Mouse (Mus musculus) liver, embryonic 13.5 days (tissue): ENCODE data around the gene Psmb11. TPM values are rescaled to one million over a fixed set of nuclear protein-coding genes. Genes with fewer than 3 reads are reported as not detected.

Source experiments
- ATAC-seq: fragments of 200-750 bp; cut with Nextera tagmentation; 2 replicates; pipeline ENCODE4 v1.8.0; 2017; ENCODE audit warnings: low read depth, mild to moderate bottlenecking, moderate number of reproducible peaks, moderate library complexity
- DNase-seq: peaks from one replicate; pipeline ENCODE4 v3.0.0; 2022
- H3K27ac ChIP-seq: fragments of 300-500 bp; sonication (generic); 2 replicates; pipeline ENCODE4 v1.5.1; 2015; ENCODE audit warnings: moderate library complexity, mild to moderate bottlenecking, inconsistent platforms
- H3K27me3 ChIP-seq: fragments of 300-500 bp; sonication (generic); 2 replicates; pipeline ENCODE4 v1.6.1; 2015; ENCODE audit warnings: mild to moderate bottlenecking, inconsistent platforms
- H3K36me3 ChIP-seq: fragments of 300-500 bp; sonication (generic); 2 replicates; pipeline ENCODE4 v1.6.1; 2015; ENCODE audit warnings: mild to moderate bottlenecking, inconsistent platforms
- H3K4me1 ChIP-seq: fragments of 300-500 bp; sonication (generic); replicated peaks from 2 replicates; pipeline ENCODE4 v1.6.1; 2015; ENCODE audit warnings: inconsistent platforms
- H3K4me2 ChIP-seq: fragments of 300-500 bp; sonication (generic); 2 replicates; pipeline ENCODE4 v1.6.1; 2015; ENCODE audit warnings: inconsistent platforms, mild to moderate bottlenecking, moderate library complexity
- H3K4me3 ChIP-seq: fragments of 300-500 bp; sonication (generic); replicated peaks from 2 replicates; pipeline ENCODE4 v1.5.1; 2015; ENCODE audit warnings: mild to moderate bottlenecking, inconsistent platforms
- H3K9ac ChIP-seq: fragments of 300-500 bp; sonication (generic); 2 replicates; pipeline ENCODE4 v1.6.1; 2015; ENCODE audit warnings: mild to moderate bottlenecking, inconsistent platforms
- H3K9me3 ChIP-seq: fragments of 300-500 bp; sonication (generic); replicated peaks from 2 replicates; pipeline ENCODE4 v1.6.1; 2016; ENCODE audit warnings: inconsistent platforms
- WGBS: fragments of 180-500 bp; shearing (Covaris S2); methylation state at CpG from one replicate; pipeline ENCODE4 v1.1.7; 2015; ENCODE audit not compliant: insufficient replicate concordance; 5-methylcytosine and 5-hydroxymethylcytosine counted together
- polyA plus RNA-seq: library from polyadenylated mRNA; unstranded; fragments of >200 nt; fragmentation: Nextera tagmentation; extraction: Ambion mirVana; gene quantifications from 2 replicates; pipeline ENCODE4 v1.2.1, GENCODE M21; 2015

Gene Psmb11
- polyA plus RNA-seq, 1 experiment from 2014 or later = not detected

DNA sequence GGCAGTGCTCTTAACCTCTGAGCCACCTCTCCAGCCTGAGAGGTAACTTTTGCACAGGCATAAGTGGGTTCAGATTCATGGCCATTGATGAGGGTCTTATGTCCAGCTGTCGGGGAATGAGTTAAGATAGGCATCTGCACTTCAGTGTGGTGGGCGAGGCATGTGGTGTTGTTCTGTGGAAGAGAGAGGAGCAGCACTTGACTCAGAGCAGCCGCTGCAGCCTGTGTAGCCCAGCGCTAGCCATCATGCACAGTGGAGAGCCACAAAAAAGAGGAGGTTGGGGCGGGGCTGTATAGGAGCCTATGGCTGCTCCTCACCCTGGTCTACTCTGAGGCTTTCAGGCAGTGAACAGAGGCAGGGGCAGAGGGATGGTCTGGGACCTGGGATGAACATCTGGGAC lies 6.9 kb downstream of the Psmb11 start:
- H3K36me3 ChIP-seq = peaks cover 11% of the 10 kb centered on the region
- H3K4me3 ChIP-seq = no peak overlapping the region
- no peak for DNase-seq
- no peak for ATAC-seq
- peaks cover 28% of the 10 kb centered on the region for H3K27me3 ChIP-seq
- H3K27ac ChIP-seq = no peak overlapping the region
- no peak overlapping the region for H3K4me2 ChIP-seq
- H3K9me3 ChIP-seq = no peaks in the 10 kb centered on the region
- H3K9ac ChIP-seq = no peak overlapping the region
- 53% methylated on average over 5 of the region's 5 CpGs for WGBS
- peaks cover 8% of the 10 kb centered on the region for H3K4me1 ChIP-seq

DNA sequence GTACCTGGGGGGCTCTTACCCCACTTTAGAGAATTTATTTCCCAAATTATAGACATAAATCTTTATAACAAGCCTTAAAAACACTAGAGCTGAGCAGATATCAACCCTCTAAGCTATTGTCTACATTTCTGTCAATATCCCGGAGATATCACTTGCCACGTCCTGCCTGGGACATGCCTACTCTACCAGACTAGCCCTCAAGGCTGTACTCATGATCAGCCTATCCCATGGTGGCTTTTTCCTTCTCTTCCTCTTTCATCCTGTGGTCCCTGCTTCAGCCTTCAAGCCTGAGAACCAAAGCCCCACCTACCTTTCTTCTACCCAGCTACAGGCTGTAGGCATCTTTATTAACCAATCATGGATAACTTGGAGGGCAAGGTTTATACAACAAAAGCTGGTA lies 8.6 kb downstream of the Psmb11 start:
- H3K4me1 ChIP-seq = no peaks in the 10 kb centered on the region; the same call in 1 of the 2 replicates

DNA sequence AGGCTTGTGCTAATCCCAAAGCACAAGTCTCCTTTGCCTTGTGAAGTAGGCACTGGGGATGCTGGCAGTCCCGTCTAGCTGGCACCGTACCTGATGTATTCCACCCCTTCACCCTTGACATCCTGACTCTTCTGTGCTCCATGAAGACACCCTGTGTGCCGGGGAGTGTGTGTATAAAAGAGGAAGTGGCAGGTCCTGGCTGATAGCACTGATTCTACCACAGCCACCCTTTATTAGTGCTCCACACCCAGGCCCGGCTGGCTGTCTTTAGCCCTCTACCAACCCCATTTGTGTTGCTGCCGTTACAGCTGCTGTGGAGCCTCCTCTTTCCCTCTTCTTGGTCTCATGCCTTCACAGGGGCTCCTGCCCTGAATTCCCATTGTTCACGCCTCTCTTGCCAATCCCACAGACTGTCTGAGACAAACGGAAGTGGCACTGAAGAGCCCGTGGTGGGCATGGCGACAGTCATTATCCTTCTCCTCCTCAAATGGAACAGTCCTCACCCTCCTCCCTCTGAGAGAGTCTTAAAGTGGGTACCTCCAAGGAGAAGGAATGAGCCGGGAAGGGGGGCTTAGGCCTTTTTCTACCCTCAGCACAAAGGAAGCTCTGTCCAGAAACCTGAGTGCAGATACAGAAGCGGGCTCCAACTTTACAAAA lies 9.5 kb downstream of the Psmb11 start:
- Histone ChIP-seq H3K4me3 (no peak overlapping the region), H3K36me3 (peaks cover 17% of the 10 kb centered on the region), H3K4me1 (no peaks in the 10 kb centered on the region; the same call in 1 of the 2 replicates), H3K4me2 (no peak overlapping the region), H3K27ac (no peak overlapping the region), H3K9ac (no peak overlapping the region), H3K27me3 (peaks cover 17% of the 10 kb centered on the region), H3K9me3 (no peaks in the 10 kb centered on the region)
- no peak for DNase-seq
- ATAC-seq = no peak
- 53% methylated on average over 11 of the region's 11 CpGs for WGBS

More for the DNA sequence above, 8.6 kb downstream of the Psmb11 start:
- no peak overlapping the region for H3K9ac ChIP-seq
- 75% methylated on average over 2 of the region's 2 CpGs for WGBS
- peaks cover 26% of the 10 kb centered on the region for H3K27me3 ChIP-seq
- H3K36me3 ChIP-seq = peaks cover 17% of the 10 kb centered on the region
- no peak overlapping the region for H3K27ac ChIP-seq
- DNase-seq (no peak), ATAC-seq (no peak)
- no peak overlapping the region for H3K4me2 ChIP-seq
- no peak overlapping the region for H3K4me3 ChIP-seq
- H3K9me3 ChIP-seq = no peaks in the 10 kb centered on the region

DNA sequence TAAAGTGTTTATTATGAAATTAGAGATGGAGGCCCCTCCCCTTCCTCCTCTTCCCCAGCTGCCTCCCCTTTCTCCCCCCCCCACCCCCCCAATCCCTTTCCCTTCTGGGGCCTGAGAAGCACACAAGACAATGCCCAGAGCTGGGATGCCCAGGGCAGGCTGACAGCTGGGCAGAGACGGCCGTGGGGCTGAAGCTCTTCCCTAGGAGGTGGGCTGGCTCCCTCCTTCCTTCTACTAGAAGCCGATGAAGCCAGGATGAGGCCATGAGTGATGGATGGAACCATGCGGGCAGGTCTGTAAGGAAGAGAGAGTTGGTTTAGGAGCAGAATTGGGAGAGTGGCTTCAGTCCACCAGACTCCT lies 10.0 kb downstream of the Psmb11 start:
- no peaks in the 10 kb centered on the region; the same call in 1 of the 2 replicates for H3K4me1 ChIP-seq
- no peak overlapping the region for H3K4me2 ChIP-seq
- H3K27me3 ChIP-seq = peaks cover 13% of the 10 kb centered on the region
- no peak overlapping the region for H3K9ac ChIP-seq
- no peak overlapping the region for H3K27ac ChIP-seq
- 76% methylated on average over 4 of the region's 4 CpGs for WGBS
- ATAC-seq (no peak), DNase-seq (no peak)
- no peaks in the 10 kb centered on the region for H3K9me3 ChIP-seq
- peaks cover 17% of the 10 kb centered on the region for H3K36me3 ChIP-seq
- no peak overlapping the region for H3K4me3 ChIP-seq

GRCm38 (mm10) chr14:54632252-54632651 lies 11.0 kb downstream of the Psmb11 start:
- H3K4me3 ChIP-seq = no peak overlapping the region
- no peak for ATAC-seq
- H3K9me3 ChIP-seq = no peaks in the 10 kb centered on the region
- H3K9ac ChIP-seq = no peak overlapping the region
- DNase-seq = no peak
- no peaks in the 10 kb centered on the region; the same call in 1 of the 2 replicates for H3K4me1 ChIP-seq
- 93% methylated on average over 37 of the region's 37 CpGs for WGBS
- peaks cover 7% of the 10 kb centered on the region; the same call in 1 of the 2 replicates for H3K27me3 ChIP-seq
- peaks cover 17% of the 10 kb centered on the region for H3K36me3 ChIP-seq
- no peak overlapping the region for H3K4me2 ChIP-seq
- H3K27ac ChIP-seq = no peak overlapping the region

GRCm38 (mm10) chr14:54634182-54634581 lies 12.9 kb downstream of the Psmb11 start:
- Histone ChIP-seq H3K4me2 (no peak overlapping the region), H3K27me3 (peaks cover 6% of the 10 kb centered on the region), H3K4me3 (no peak overlapping the region), H3K9ac (no peak overlapping the region), H3K4me1 (no peaks in the 10 kb centered on the region; the same call in 1 of the 2 replicates), H3K36me3 (peaks cover 17% of the 10 kb centered on the region), H3K27ac (no peak overlapping the region), H3K9me3 (no peaks in the 10 kb centered on the region)
- DNase-seq = no peak
- 62% methylated on average over 4 of the region's 4 CpGs for WGBS
- ATAC-seq = no peak

DNA sequence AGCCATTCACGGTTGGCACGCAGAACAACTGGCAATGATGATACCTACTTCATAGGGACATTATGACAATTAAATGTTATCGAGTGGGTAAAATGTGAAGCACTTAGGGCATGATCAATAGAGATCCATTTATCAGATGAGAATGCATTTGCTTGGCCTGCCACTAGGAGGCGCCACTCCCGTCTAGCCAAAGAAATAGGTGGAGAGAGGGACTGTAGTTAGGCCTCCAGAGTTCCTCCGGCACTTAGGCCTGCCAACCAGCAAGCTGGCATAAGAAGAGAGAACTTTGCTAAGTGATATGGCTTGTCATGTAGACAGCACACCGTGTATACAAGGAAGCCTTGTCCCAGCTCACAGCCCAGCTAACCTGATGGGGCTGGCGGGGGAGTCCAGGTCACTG lies 15.7 kb downstream of the Psmb11 start:
- no peak for ATAC-seq
- no peaks in the 10 kb centered on the region for H3K9me3 ChIP-seq
- no peak overlapping the region for H3K4me2 ChIP-seq
- no peak overlapping the region for H3K27ac ChIP-seq
- peaks cover 15% of the 10 kb centered on the region for H3K36me3 ChIP-seq
- peaks cover 11% of the 10 kb centered on the region for H3K4me1 ChIP-seq
- 40% methylated on average over 8 of the region's 8 CpGs for WGBS
- H3K9ac ChIP-seq = no peak overlapping the region
- no peak overlapping the region for H3K4me3 ChIP-seq
- no peak for DNase-seq
- peaks cover 20% of the 10 kb centered on the region for H3K27me3 ChIP-seq

- no peak for DNase-seq
- WGBS = 63% methylated on average over 5 of the region's 5 CpGs
- H3K36me3 ChIP-seq = peaks cover 17% of the 10 kb centered on the region
- no peak overlapping the region for H3K27ac ChIP-seq
- no peaks in the 10 kb centered on the region for H3K9me3 ChIP-seq
- H3K4me3 ChIP-seq = no peak overlapping the region
- H3K4me1 ChIP-seq = peaks cover 11% of the 10 kb centered on the region
- H3K27me3 ChIP-seq = peaks cover 20% of the 10 kb centered on the region
- no peak overlapping the region for H3K9ac ChIP-seq
- no peak for ATAC-seq
- H3K4me2 ChIP-seq = no peak overlapping the region
Measured at GRCm38 (mm10) chr14:54638210-54638609, 17.0 kb downstream of the Psmb11 start.

- Histone ChIP-seq H3K4me2 (peak overlapping the region; percentile 100; the same call in 1 of the 2 replicates), H3K27ac (no peak overlapping the region), H3K36me3 (peaks cover 31% of the 10 kb centered on the region), H3K9ac (peak overlapping the region; percentile 17; the same call in 1 of the 2 replicates), H3K27me3 (peaks cover 20% of the 10 kb centered on the region), H3K4me3 (no peak overlapping the region), H3K9me3 (no peaks in the 10 kb centered on the region), H3K4me1 (peaks cover 11% of the 10 kb centered on the region)
- WGBS = 41% methylated on average over 4 of the region's 4 CpGs
- DNase-seq (no peak), ATAC-seq (no peak)
Measured at GRCm38 (mm10) chr14:54640121-54640520, 18.9 kb downstream of the Psmb11 start.

- 1% methylated on average over 28 of the region's 28 CpGs for WGBS
- DNase-seq (no peak), ATAC-seq (no peak)
- H3K27ac ChIP-seq = peak within 1 kb of the TSS; percentile 66
- H3K4me2 ChIP-seq = peak within 1 kb of the TSS; percentile 100
- peaks cover 40% of the 10 kb centered on the region for H3K36me3 ChIP-seq
- H3K9me3 ChIP-seq = no peaks in the 10 kb centered on the region
- H3K27me3 ChIP-seq = peaks cover 20% of the 10 kb centered on the region
- peaks cover 11% of the 10 kb centered on the region for H3K4me1 ChIP-seq
- peak within 1 kb of the TSS; percentile 78 for H3K9ac ChIP-seq
- peak within 1 kb of the TSS; percentile 71 for H3K4me3 ChIP-seq
Measured at GRCm38 (mm10) chr14:54640946-54641304, 19.7 kb downstream of the Psmb11 start, which contains the start of gene Gm17606. Gene Gm17606 (plus strand): TSS chr14:54640952.

DNA sequence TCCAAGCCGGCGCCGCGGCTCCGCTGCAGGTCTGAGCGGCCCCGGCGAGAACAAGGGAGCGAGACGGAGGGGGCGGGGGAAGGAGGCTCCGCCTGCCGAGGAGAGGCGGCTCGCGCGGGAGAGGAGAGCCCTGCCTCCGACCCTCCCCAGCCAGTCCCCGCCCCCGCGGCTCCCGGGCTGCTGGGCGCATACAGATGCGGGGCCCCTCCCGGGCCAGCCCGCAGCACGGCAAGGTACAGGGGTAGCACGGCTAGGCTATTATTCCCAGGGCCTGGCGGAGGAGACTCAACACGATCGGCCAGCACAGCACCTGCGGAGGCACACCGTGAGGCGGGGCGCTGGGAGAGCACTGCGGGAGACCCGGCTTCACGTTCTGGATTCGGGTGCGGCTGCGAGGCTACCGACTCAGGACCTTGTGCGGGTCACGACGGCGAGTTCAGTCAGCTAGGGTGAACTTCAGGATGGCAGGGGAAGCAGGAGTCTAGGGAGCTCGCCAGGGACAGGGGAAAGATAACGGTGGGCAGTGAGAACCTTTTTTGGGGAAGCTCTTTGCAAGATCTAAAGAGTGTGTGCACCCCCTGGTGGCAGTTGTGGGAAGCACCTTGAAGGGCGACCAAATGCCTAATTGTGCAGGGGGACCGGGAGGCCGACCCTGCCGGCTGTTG lies 20.2 kb downstream of the Psmb11 start, which contains the start of gene Cdh24:
Cdh24 (minus strand) TSS at position 60 of the 665 bp plus-strand sequence.
- peak within 1 kb of the TSS; percentile 66 for H3K27ac ChIP-seq
- ATAC-seq (peak; percentile 95), DNase-seq (peak; percentile 80)
- H3K4me1 ChIP-seq = peaks cover 11% of the 10 kb centered on the region
- H3K9ac ChIP-seq = peak within 1 kb of the TSS; percentile 78
- WGBS = 1% methylated on average over 48 of the region's 52 CpGs
- peaks cover 20% of the 10 kb centered on the region for H3K27me3 ChIP-seq
- peak within 1 kb of the TSS; percentile 100 for H3K4me2 ChIP-seq
- no peaks in the 10 kb centered on the region for H3K9me3 ChIP-seq
- H3K36me3 ChIP-seq = peaks cover 45% of the 10 kb centered on the region
- H3K4me3 ChIP-seq = peak within 1 kb of the TSS; percentile 71
